Mouse (Mus musculus): ENCODE results near the gene Il10ra. TPM values are rescaled to one million over a fixed set of nuclear protein-coding genes. Genes with fewer than 3 reads are reported as not detected.

Il10ra gene
- polyA plus RNA-seq, 1 experiment: not detected

GRCm38 (mm10) chr9:45215526-45216179 lies 53.3 kb downstream of the Il10ra start:
- TF ChIP-seq FOSL1 (IDR thresholded peaks at IDR 0.05; ENCODE audit: insufficient read depth, low read length, poor library complexity, severe bottlenecking) (no peak), CTCF (IDR thresholded peaks at IDR 0.05; ENCODE audit: control insufficient read depth, insufficient read depth, insufficient read length) (no peak), CEBPB (IDR thresholded peaks at IDR 0.05; ENCODE audit: low read depth) (no peak), MYOD1 (IDR thresholded peaks at IDR 0.05; ENCODE audit: control insufficient read depth, insufficient read length, low read depth) (no peak), USF1 (IDR thresholded peaks at IDR 0.05; ENCODE audit: low read depth) (no peak), MAX (IDR thresholded peaks at IDR 0.05) (no peak), MYOG (IDR thresholded peaks at IDR 0.05; ENCODE audit: control insufficient read depth, extremely low read depth, insufficient read length) (no peak)
- Histone ChIP-seq H3K79me3 (ENCODE audit: low read depth) (no peaks in the 10 kb centered on the region), H3K36me3 (ENCODE audit: control insufficient read depth, insufficient read depth) (no peaks in the 10 kb centered on the region), H3K4me3 (ENCODE audit: insufficient read depth, poor library complexity, severe bottlenecking) (no peak overlapping the region), H3K27me3 (ENCODE audit: control insufficient read depth, insufficient read depth, insufficient read length) (peaks cover 6% of the 10 kb centered on the region), H3K79me2 (ENCODE audit: control insufficient read depth, insufficient read depth) (no peaks in the 10 kb centered on the region), H3ac (ENCODE audit: control insufficient read depth, insufficient read length, low read depth) (no peak overlapping the region)

- H3K79me3 ChIP-seq (ENCODE audit: low read depth): no peaks in the 10 kb centered on the region
- H3ac ChIP-seq (ENCODE audit: control insufficient read depth, insufficient read length, low read depth): no peak overlapping the region
- H3K79me2 ChIP-seq (ENCODE audit: control insufficient read depth, insufficient read depth): no peaks in the 10 kb centered on the region
- H3K36me3 ChIP-seq (ENCODE audit: control insufficient read depth, insufficient read depth): no peaks in the 10 kb centered on the region
- H3K27me3 ChIP-seq (ENCODE audit: control insufficient read depth, insufficient read depth, insufficient read length): peaks cover 5% of the 10 kb centered on the region
- TF ChIP-seq MAX (IDR thresholded peaks at IDR 0.05): no peak
- no peak for TF ChIP-seq CEBPB (IDR thresholded peaks at IDR 0.05; ENCODE audit: low read depth)
- TF ChIP-seq MYOG (IDR thresholded peaks at IDR 0.05; ENCODE audit: control insufficient read depth, extremely low read depth, insufficient read length): no peak
- TF ChIP-seq USF1 (IDR thresholded peaks at IDR 0.05; ENCODE audit: low read depth): no peak
- TF ChIP-seq MYOD1 (IDR thresholded peaks at IDR 0.05; ENCODE audit: control insufficient read depth, insufficient read length, low read depth): no peak
- no peak for TF ChIP-seq CTCF (IDR thresholded peaks at IDR 0.05; ENCODE audit: control insufficient read depth, insufficient read depth, insufficient read length)
- TF ChIP-seq FOSL1 (IDR thresholded peaks at IDR 0.05; ENCODE audit: insufficient read depth, low read length, poor library complexity, severe bottlenecking): no peak
- H3K4me3 ChIP-seq (ENCODE audit: insufficient read depth, poor library complexity, severe bottlenecking): no peak overlapping the region
Measured at GRCm38 (mm10) chr9:45212001-45212400, 56.9 kb downstream of the Il10ra start.

GRCm38 (mm10) chr9:45207015-45207743 lies 61.8 kb downstream of the Il10ra start:
- no peaks in the 10 kb centered on the region for H3K79me3 ChIP-seq (ENCODE audit: low read depth)
- TF ChIP-seq CEBPB (IDR thresholded peaks at IDR 0.05; ENCODE audit: low read depth) (no peak), MYOG (IDR thresholded peaks at IDR 0.05; ENCODE audit: control insufficient read depth, extremely low read depth, insufficient read length) (no peak), CTCF (IDR thresholded peaks at IDR 0.05; ENCODE audit: control insufficient read depth, insufficient read depth, insufficient read length) (no peak), MYOD1 (IDR thresholded peaks at IDR 0.05; ENCODE audit: control insufficient read depth, insufficient read length, low read depth) (no peak), MAX (IDR thresholded peaks at IDR 0.05) (no peak), USF1 (IDR thresholded peaks at IDR 0.05; ENCODE audit: low read depth) (no peak), FOSL1 (IDR thresholded peaks at IDR 0.05; ENCODE audit: insufficient read depth, low read length, poor library complexity, severe bottlenecking) (no peak)
- peaks cover 15% of the 10 kb centered on the region for H3K27me3 ChIP-seq (ENCODE audit: control insufficient read depth, insufficient read depth, insufficient read length)
- no peaks in the 10 kb centered on the region for H3K79me2 ChIP-seq (ENCODE audit: control insufficient read depth, insufficient read depth)
- no peaks in the 10 kb centered on the region for H3K36me3 ChIP-seq (ENCODE audit: control insufficient read depth, insufficient read depth)
- H3K4me3 ChIP-seq (ENCODE audit: insufficient read depth, poor library complexity, severe bottlenecking): no peak overlapping the region
- no peak overlapping the region for H3ac ChIP-seq (ENCODE audit: control insufficient read depth, insufficient read length, low read depth)

GRCm38 (mm10) chr9:45206121-45206520 lies 62.8 kb downstream of the Il10ra start:
- no peaks in the 10 kb centered on the region for H3K79me3 ChIP-seq (ENCODE audit: low read depth)
- TF ChIP-seq MYOG (IDR thresholded peaks at IDR 0.05; ENCODE audit: control insufficient read depth, extremely low read depth, insufficient read length) (no peak), MAX (IDR thresholded peaks at IDR 0.05) (no peak), CTCF (IDR thresholded peaks at IDR 0.05; ENCODE audit: control insufficient read depth, insufficient read depth, insufficient read length) (no peak), MYOD1 (IDR thresholded peaks at IDR 0.05; ENCODE audit: control insufficient read depth, insufficient read length, low read depth) (no peak), USF1 (IDR thresholded peaks at IDR 0.05; ENCODE audit: low read depth) (no peak), FOSL1 (IDR thresholded peaks at IDR 0.05; ENCODE audit: insufficient read depth, low read length, poor library complexity, severe bottlenecking) (no peak), CEBPB (IDR thresholded peaks at IDR 0.05; ENCODE audit: low read depth) (no peak)
- H3ac ChIP-seq (ENCODE audit: control insufficient read depth, insufficient read length, low read depth): no peak overlapping the region
- H3K79me2 ChIP-seq (ENCODE audit: control insufficient read depth, insufficient read depth): no peaks in the 10 kb centered on the region
- H3K36me3 ChIP-seq (ENCODE audit: control insufficient read depth, insufficient read depth): no peaks in the 10 kb centered on the region
- H3K4me3 ChIP-seq (ENCODE audit: insufficient read depth, poor library complexity, severe bottlenecking): no peak overlapping the region
- H3K27me3 ChIP-seq (ENCODE audit: control insufficient read depth, insufficient read depth, insufficient read length): peaks cover 16% of the 10 kb centered on the region

- Histone ChIP-seq H3K79me3 (ENCODE audit: low read depth) (no peaks in the 10 kb centered on the region), H3K4me3 (ENCODE audit: insufficient read depth, poor library complexity, severe bottlenecking) (no peak overlapping the region), H3K36me3 (ENCODE audit: control insufficient read depth, insufficient read depth) (no peaks in the 10 kb centered on the region), H3K79me2 (ENCODE audit: control insufficient read depth, insufficient read depth) (no peaks in the 10 kb centered on the region), H3K27me3 (ENCODE audit: control insufficient read depth, insufficient read depth, insufficient read length) (peaks cover 16% of the 10 kb centered on the region), H3ac (ENCODE audit: control insufficient read depth, insufficient read length, low read depth) (no peak overlapping the region)
- TF ChIP-seq CTCF (IDR thresholded peaks at IDR 0.05; ENCODE audit: control insufficient read depth, insufficient read depth, insufficient read length): no peak
- no peak for TF ChIP-seq MAX (IDR thresholded peaks at IDR 0.05)
- TF ChIP-seq CEBPB (IDR thresholded peaks at IDR 0.05; ENCODE audit: low read depth): no peak
- no peak for TF ChIP-seq USF1 (IDR thresholded peaks at IDR 0.05; ENCODE audit: low read depth)
- no peak for TF ChIP-seq MYOG (IDR thresholded peaks at IDR 0.05; ENCODE audit: control insufficient read depth, extremely low read depth, insufficient read length)
- TF ChIP-seq MYOD1 (IDR thresholded peaks at IDR 0.05; ENCODE audit: control insufficient read depth, insufficient read length, low read depth): no peak
- TF ChIP-seq FOSL1 (IDR thresholded peaks at IDR 0.05; ENCODE audit: insufficient read depth, low read length, poor library complexity, severe bottlenecking): no peak
Measured at GRCm38 (mm10) chr9:45205143-45205542, 63.8 kb downstream of the Il10ra start.

Small RNAs within 50 kb of the gene (microRNA-seq; reads per million reads assigned to microRNA genes)
- gene Mir7086 (ENCODE audit: borderline microRNAs expressed): not detected

Other genes starting within 250 kb of the Il10ra start
- gene Mpzl2, start 229.3 kb downstream of the Il10ra start, polyA plus RNA-seq (2012; fragmentation: generic; extraction: Trizol): not detected
- gene Mpzl3, start 214.0 kb downstream of the Il10ra start, polyA plus RNA-seq (2012; fragmentation: generic; extraction: Trizol): 0.35 TPM
- not detected for gene Jaml, start 190.0 kb downstream of the Il10ra start, polyA plus RNA-seq (2012; fragmentation: generic; extraction: Trizol)
- not detected for gene Scn2b, start 151.4 kb downstream of the Il10ra start, polyA plus RNA-seq (2012; fragmentation: generic; extraction: Trizol)
- gene Scn4b, start 130.8 kb downstream of the Il10ra start, polyA plus RNA-seq (2012; fragmentation: generic; extraction: Trizol): 0.01 TPM
- gene BC049352, start 87.1 kb downstream of the Il10ra start, polyA plus RNA-seq (2012; fragmentation: generic; extraction: Trizol): not detected
- not detected for gene Tmprss4, start 65.1 kb downstream of the Il10ra start, polyA plus RNA-seq (2012; fragmentation: generic; extraction: Trizol)
- gene Tmprss13, start 50.0 kb upstream of the Il10ra start, polyA plus RNA-seq (2012; fragmentation: generic; extraction: Trizol): not detected
- not detected for gene Fxyd6, start 101.0 kb upstream of the Il10ra start, polyA plus RNA-seq (2012; fragmentation: generic; extraction: Trizol)
- gene Fxyd2, start 130.5 kb upstream of the Il10ra start, polyA plus RNA-seq (2012; fragmentation: generic; extraction: Trizol): not detected
- gene Dscaml1, start 157.5 kb upstream of the Il10ra start, polyA plus RNA-seq (2012; fragmentation: generic; extraction: Trizol): not detected